Mouse (Mus musculus) kidney, postnatal 0 days (tissue): ENCODE data around the gene Plekhg5. TPM values are rescaled to one million over a fixed set of nuclear protein-coding genes. Genes with fewer than 3 reads are reported as not detected.
"Not testable (repeated sequence)": the region's sequence is repeated elsewhere in the genome, so short reads cannot be mapped to it uniquely, and the experiment has no call there.

Source experiments
- ATAC-seq: fragments of 200-750 bp; cut with Nextera tagmentation; replicated peaks from 2 replicates; pipeline ENCODE4 v1.8.0; 2017; ENCODE audit warnings: low read depth, moderate number of reproducible peaks, moderate TSS enrichment, moderate library complexity; ENCODE audit not compliant: low FRiP score
- DNase-seq: peaks from one replicate; pipeline ENCODE4 v3.0.0-alpha.2; 2016; ENCODE audit warnings: low spot score
- H3K27ac ChIP-seq: fragments of 300-500 bp; sonication (generic); 2 replicates; pipeline ENCODE4 v1.5.1; 2014; ENCODE audit warnings: mild to moderate bottlenecking
- H3K27me3 ChIP-seq: fragments of 300-500 bp; sonication (generic); 2 replicates; pipeline ENCODE4 v1.6.1; 2014; ENCODE audit warnings: low read length, mixed read lengths; ENCODE audit not compliant: insufficient read depth
- H3K36me3 ChIP-seq: fragments of 300-500 bp; sonication (generic); 2 replicates; pipeline ENCODE4 v1.6.1; 2014; ENCODE audit warnings: low read length, mixed read lengths; ENCODE audit not compliant: insufficient read depth
- H3K4me1 ChIP-seq: fragments of 300-500 bp; sonication (generic); replicated peaks from 2 replicates; pipeline ENCODE4 v1.6.1; 2014; ENCODE audit warnings: antibody characterized with exemption, low read length, mixed read lengths; ENCODE audit not compliant: insufficient read depth
- H3K4me2 ChIP-seq: fragments of 300-500 bp; sonication (generic); 2 replicates; pipeline ENCODE4 v1.6.1; 2014; ENCODE audit warnings: mild to moderate bottlenecking, low read length, moderate library complexity, mixed read lengths
- H3K4me3 ChIP-seq: fragments of 300-500 bp; sonication (generic); replicated peaks from 2 replicates; pipeline ENCODE4 v1.5.1; 2014; ENCODE audit warnings: low read depth, low read length
- H3K9ac ChIP-seq: fragments of 300-500 bp; sonication (generic); 2 replicates; pipeline ENCODE4 v1.6.1; 2014; ENCODE audit warnings: low read depth, low read length
- H3K9me3 ChIP-seq: fragments of 300-500 bp; sonication (generic); replicated peaks from 2 replicates; pipeline ENCODE4 v1.6.1; 2016; ENCODE audit warnings: low read length, inconsistent platforms, mixed read lengths
- CTCF ChIP-seq: IDR thresholded peaks from 2 replicates; pipeline ENCODE4 v1.5.1; 2016; ENCODE audit warnings: antibody characterized with exemption, low read depth, mild to moderate bottlenecking, moderate library complexity
- WGBS: fragments of 180-500 bp; shearing (Covaris S2); extraction: QIAGEN DNeasy Blood & Tissue Kit; methylation state at CpG from one replicate; pipeline ENCODE4 v1.1.7; 2014; 5-methylcytosine and 5-hydroxymethylcytosine counted together
- polyA plus RNA-seq: library from polyadenylated mRNA; unstranded; fragments of >200 nt; fragmentation: Nextera tagmentation; extraction: Ambion mirVana; gene quantifications from 2 replicates; pipeline ENCODE4 v1.2.1, GENCODE M21; 2015

Plekhg5 gene
- polyA plus RNA-seq, 1 experiment from 2014 or later = 18.3 TPM

DNA sequence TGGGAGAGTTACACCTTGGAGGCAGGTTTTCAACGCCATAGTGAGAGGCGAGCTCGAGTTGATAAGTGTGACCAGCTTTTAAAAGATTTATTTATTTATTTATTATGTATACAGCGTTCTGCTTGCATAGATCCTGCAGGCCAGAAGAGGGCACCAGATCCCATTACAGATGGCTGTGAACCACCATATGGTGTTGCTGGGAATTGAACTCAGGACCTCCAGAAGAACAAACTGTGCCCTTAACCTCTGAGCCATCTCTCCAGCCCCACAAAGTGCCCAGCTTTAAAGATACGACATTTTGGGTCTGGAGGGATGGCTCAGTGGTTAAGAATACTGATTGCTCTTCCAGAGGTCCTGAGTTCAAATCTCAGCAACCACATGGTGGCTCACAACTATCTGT lies 43.2 kb upstream of the Plekhg5 start:
- Histone ChIP-seq H3K4me2 (no peak overlapping the region), H3K27me3 (no peaks in the 10 kb centered on the region), H3K27ac (no peak overlapping the region), H3K9me3 (no peaks in the 10 kb centered on the region), H3K36me3 (no peaks in the 10 kb centered on the region), H3K4me1 (peaks cover 22% of the 10 kb centered on the region), H3K9ac (no peak overlapping the region), H3K4me3 (no peak overlapping the region)
- ATAC-seq = no peak
- DNase-seq = peak; percentile 50
- WGBS = 52% methylated on average over 5 of the region's 5 CpGs
- peak; percentile 70 for TF ChIP-seq CTCF

DNA sequence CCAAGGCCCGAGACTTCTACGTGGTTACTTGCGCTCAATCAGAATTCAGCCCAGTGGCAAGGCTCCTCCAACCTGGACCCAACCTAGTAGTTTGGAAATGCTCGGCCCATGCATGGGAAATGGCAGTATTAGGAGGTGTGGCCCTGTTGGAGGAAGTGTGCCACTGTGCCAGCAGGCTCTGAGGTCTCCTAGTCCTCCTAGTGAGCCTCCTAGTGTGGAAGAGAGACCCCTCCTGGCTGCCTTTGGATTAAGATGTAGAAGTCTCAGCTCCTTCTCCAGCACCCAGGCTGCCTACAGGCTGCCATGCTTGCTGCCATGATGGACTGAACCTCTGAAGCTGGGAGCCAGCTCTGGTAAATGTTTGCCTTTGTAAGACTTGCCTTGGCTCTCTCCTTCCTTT lies 42.3 kb upstream of the Plekhg5 start:
- no peak overlapping the region for H3K9ac ChIP-seq
- no peak overlapping the region for H3K4me3 ChIP-seq
- H3K9me3 ChIP-seq = no peaks in the 10 kb centered on the region
- H3K27me3 ChIP-seq = no peaks in the 10 kb centered on the region
- peaks cover 22% of the 10 kb centered on the region for H3K4me1 ChIP-seq
- TF ChIP-seq CTCF = peak; percentile 60
- no peak overlapping the region for H3K27ac ChIP-seq
- peak; percentile 54 for DNase-seq
- 75% methylated on average over 4 of the region's 4 CpGs for WGBS
- no peak for ATAC-seq
- no peaks in the 10 kb centered on the region for H3K36me3 ChIP-seq
- no peak overlapping the region for H3K4me2 ChIP-seq

DNA sequence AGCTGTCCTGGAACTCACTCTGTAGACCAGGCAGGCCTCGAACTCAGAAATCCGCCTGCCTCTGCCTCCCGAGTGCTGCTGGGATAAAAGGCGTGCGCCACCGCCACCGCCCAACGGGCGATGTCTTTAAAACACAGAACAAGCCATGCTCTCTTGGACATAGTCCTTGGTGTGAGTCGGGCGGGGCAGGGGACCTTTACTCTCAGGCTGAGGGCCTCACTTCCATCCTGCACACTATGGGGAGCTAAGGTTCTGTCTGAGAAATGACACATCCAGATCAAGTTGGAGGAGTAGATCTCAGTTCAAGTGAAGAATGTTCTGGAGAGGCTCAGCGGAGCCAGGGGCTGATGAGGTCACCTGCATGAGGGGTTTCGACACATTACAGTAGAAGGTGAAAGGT lies 39.4 kb upstream of the Plekhg5 start:
- no peaks in the 10 kb centered on the region for H3K9me3 ChIP-seq
- H3K27ac ChIP-seq = no peak overlapping the region
- DNase-seq (no peak), ATAC-seq (no peak)
- peaks cover 5% of the 10 kb centered on the region for H3K4me1 ChIP-seq
- 88% methylated on average over 13 of the region's 13 CpGs for WGBS
- no peak overlapping the region for H3K4me2 ChIP-seq
- H3K27me3 ChIP-seq = no peaks in the 10 kb centered on the region
- H3K4me3 ChIP-seq = no peak overlapping the region
- TF ChIP-seq CTCF = no peak
- no peak overlapping the region for H3K9ac ChIP-seq
- H3K36me3 ChIP-seq = no peaks in the 10 kb centered on the region

DNA sequence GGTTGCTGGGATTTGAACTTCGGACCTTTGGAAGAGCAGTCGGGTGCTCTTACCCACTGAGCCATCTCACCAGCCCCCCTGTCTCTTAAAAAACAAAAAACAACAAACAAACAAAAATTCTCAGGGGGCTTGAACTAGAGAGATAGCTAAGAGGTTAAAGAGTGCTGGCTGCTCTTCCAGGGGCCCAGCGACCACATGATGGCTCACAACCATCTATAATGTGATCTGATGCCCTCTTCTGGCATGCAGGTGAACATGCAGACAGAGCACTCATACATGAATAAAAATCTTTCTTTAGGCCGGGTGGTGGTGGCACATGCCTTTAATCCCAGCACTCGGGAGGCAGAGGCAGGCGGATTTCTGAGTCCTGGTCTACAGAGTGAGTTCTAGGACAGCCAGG lies 35.8 kb upstream of the Plekhg5 start:
- not testable (repeated sequence) for ATAC-seq, H3K27me3 ChIP-seq, H3K4me2 ChIP-seq, H3K9ac ChIP-seq, H3K9me3 ChIP-seq, H3K36me3 ChIP-seq, H3K27ac ChIP-seq, H3K4me3 ChIP-seq, DNase-seq, H3K4me1 ChIP-seq
- 87% methylated on average over 6 of the region's 6 CpGs for WGBS
- peak; percentile 41 for TF ChIP-seq CTCF

DNA sequence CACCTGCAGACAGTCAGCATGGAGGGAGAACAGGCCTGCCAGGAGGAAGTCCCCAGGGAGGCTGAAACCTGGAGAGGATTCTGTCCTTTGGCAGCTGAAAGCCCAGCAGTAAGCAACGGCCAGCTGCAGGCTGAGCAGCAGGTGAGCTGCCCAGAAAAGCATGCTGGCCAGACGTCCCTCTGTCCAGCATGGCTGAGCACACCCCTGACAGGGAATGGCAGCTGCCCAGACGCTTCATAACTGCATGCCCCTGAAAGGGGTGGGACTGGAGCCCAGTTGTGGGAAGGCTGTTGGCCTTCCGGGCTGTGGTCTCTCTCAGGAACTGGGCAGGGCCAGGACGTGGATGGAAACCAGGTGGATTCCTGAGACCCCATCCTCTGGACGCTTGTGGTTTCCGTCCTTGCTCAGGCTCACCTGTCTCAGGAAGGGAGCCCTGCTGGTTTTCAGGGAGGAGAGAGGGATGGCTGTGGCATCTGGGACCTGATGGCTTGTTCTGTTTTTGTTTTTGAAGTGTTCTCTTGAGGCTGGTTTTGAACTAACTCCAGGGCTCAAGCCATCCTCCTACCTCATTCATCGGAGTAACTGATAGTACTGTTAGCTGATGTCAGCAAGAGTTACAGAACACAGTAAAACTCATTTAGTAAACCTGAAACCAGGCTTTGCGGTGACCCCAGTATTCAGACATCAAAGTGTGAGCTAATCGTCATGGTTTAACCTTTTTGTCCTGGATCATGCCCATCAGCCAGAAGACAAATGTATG lies 33.9 kb upstream of the Plekhg5 start, which contains the start of gene Tas1r1:
Gene Tas1r1, minus strand, starts transcription at position 344 of the 760 bp plus-strand sequence.
- 34% methylated on average over 10 of the region's 10 CpGs for WGBS
- peaks cover 8% of the 10 kb centered on the region; the same call in 1 of the 2 replicates for H3K4me1 ChIP-seq
- H3K9ac ChIP-seq = peak within 1 kb of the TSS; percentile 79
- no peak for TF ChIP-seq CTCF
- H3K36me3 ChIP-seq = peaks cover 10% of the 10 kb centered on the region; the same call in 1 of the 2 replicates
- no peak for DNase-seq
- H3K27me3 ChIP-seq = no peaks in the 10 kb centered on the region
- no peak for ATAC-seq
- H3K27ac ChIP-seq = peak within 1 kb of the TSS; percentile 40; the same call in 1 of the 2 replicates
- H3K4me3 ChIP-seq = peak within 1 kb of the TSS; percentile 89
- peak within 1 kb of the TSS; percentile 88 for H3K4me2 ChIP-seq
- no peaks in the 10 kb centered on the region for H3K9me3 ChIP-seq

DNA sequence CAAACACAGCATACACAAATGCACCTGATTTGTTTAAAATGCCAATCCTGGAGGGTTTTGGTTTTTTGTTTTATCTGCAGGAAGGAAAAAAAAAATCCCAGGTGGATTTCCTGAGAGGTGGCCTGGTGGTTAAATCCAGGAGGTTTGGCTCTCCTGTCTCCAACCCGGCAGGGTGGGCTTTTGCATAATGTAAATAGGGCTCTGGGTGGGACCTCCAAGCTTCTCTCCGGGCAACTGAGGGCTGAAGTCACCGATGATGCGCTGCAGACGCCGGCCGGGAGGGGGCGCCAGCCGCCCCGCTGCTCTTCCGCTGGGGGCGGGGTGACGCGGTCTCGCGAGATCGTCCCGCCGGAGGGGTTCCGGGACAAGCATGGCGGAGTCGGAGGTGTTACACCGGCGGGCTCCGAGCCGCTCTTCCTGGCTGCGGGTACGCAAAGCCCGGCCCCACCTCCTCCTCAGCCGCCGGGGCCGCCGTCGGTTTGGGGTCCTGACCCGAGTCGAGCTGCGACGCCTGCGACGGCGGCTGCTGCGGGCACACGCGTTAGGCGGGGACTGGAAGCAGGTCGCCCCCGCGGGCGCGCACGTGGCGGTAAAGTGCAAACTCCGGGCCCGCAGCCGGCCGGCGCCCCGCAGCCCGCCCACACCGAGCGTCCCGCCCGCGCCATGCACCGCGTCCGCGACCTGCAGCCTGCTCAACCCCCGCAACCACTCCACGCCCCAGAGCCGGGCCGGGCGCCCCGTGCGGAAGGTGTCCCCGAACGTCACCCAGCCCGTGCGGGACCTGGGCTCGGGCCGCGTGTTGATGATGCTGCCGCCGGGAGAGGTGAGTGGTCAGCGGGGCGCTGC lies 33.1 kb upstream of the Plekhg5 start, which contains the start of gene Nol9:
Gene Nol9, plus strand, starts transcription at position 337 of the 846 bp plus-strand sequence.
- ATAC-seq (peak; percentile 87), DNase-seq (peak; percentile 92)
- H3K4me2 ChIP-seq = peak within 1 kb of the TSS; percentile 88
- under 1% methylated on average over 85 of the region's 86 CpGs for WGBS
- TF ChIP-seq CTCF = peak; percentile 98
- H3K4me1 ChIP-seq = peaks cover 8% of the 10 kb centered on the region; the same call in 1 of the 2 replicates
- peaks cover 16% of the 10 kb centered on the region; the same call in 1 of the 2 replicates for H3K36me3 ChIP-seq
- H3K27me3 ChIP-seq = no peaks in the 10 kb centered on the region
- H3K27ac ChIP-seq = peak within 1 kb of the TSS; percentile 40; the same call in 1 of the 2 replicates
- H3K9me3 ChIP-seq = no peaks in the 10 kb centered on the region
- peak within 1 kb of the TSS; percentile 89 for H3K4me3 ChIP-seq
- peak within 1 kb of the TSS; percentile 79 for H3K9ac ChIP-seq
